Mouse (Mus musculus) C2C12 (cell line): Measurements from ENCODE around the gene Zranb3.

Experiments
- CTCF ChIP-seq: IDR thresholded peaks from one replicate; pipeline ENCODE4 v1.5.1; 2011; ENCODE audit not compliant: control insufficient read depth, insufficient read depth, insufficient read length
- MAX ChIP-seq: IDR thresholded peaks from one replicate; pipeline ENCODE4 v1.6.1; 2011; ENCODE audit warnings: mild to moderate bottlenecking, control low read depth
- USF1 ChIP-seq: IDR thresholded peaks from one replicate; pipeline ENCODE4 v1.6.1; 2011; ENCODE audit warnings: low read depth, mild to moderate bottlenecking, control low read depth, moderate library complexity

DNA sequence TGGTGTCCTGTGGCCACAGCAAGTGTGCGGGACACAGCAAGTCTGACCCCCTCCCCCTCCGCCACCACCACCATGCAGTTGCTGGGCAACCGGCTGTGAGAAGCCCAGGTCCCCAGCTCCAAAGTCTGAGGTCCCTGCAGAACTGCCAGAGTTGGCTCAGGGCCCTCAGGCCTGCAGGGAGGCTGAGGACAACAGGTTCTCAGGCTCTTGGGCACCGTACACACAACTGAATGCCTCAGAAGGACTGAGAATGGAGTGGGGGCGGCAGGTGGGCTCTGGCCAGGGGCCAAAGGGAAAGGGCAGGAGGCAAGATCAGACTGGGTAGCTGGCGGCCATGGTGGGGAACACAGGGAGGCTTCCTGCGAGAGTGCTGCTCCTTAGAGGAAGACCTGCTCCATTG, 20.0 kb downstream of the Zranb3 start:
- TF ChIP-seq USF1: no peak
- no peak for TF ChIP-seq CTCF
- TF ChIP-seq MAX: no peak
